Mouse (Mus musculus) gastrocnemius, postnatal 36 days (tissue): ENCODE data around the gene Sema4b. TPM values are rescaled to one million over a fixed set of nuclear protein-coding genes. Genes with fewer than 3 reads are reported as not detected.
A peak's percentile ranks its signal among the peaks of the same experiment; 100 is the strongest.

Source experiments
- DNase-seq, 2 experiments: peaks; one replicate each; pipeline ENCODE4 v3.0.0; 2022
- intact Hi-C: fragments of 180-260 bp; cut with DNase I; formaldehyde crosslinking; loops from one replicate; pipeline ENCODE4 v1.15.1; 2025
- total RNA-seq, 2 experiments: library from RNA; stranded (reverse); gene quantifications; 2 replicates each; pipeline ENCODE4 v1.2.3; 2021

Gene Sema4b
- total RNA-seq, 2 experiments from 2014 or later: 1.6 TPM

DNA sequence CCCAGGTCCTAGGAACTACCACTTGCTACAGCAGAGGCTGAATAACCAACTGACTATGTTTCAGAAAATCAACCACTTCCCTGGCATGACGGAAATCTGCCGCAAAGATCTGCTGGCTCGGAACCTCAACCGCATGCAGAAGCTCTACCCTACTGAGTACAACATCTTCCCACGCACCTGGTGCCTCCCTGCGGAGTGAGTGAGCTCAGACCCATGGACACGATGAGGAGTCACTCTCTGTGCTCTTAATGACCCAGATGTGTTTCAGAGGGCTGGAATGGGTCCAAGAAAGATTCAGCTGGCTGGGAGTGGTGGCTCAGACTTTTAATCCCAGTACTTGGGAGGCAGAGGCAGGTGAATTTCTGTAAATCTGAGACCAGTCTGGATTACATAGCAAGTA, 65.8 kb downstream of the Sema4b start:
- intact Hi-C loops: no loop called here
- DNase-seq: no peak

DNA sequence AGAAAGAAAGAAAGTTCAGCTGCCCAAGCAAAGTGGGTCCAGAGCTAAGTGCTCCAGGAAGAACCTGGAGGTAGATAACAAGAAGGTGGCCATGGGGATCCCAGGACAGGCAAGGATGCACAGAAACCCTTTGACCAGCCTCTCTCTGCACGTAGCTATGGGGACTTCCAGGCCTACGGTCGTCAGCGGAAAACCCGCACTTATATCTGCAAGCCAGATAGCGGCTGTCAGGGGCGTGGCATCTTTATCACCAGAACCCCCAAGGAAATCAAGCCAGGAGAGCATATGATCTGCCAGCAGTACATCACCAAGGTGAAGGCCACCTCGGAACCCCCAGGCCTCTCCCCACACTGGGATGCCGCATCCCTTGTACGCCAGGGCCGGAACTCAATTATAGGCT, 66.2 kb downstream of the Sema4b start:
- DNase-seq: no peak
- intact Hi-C loops: no loop called here

DNA sequence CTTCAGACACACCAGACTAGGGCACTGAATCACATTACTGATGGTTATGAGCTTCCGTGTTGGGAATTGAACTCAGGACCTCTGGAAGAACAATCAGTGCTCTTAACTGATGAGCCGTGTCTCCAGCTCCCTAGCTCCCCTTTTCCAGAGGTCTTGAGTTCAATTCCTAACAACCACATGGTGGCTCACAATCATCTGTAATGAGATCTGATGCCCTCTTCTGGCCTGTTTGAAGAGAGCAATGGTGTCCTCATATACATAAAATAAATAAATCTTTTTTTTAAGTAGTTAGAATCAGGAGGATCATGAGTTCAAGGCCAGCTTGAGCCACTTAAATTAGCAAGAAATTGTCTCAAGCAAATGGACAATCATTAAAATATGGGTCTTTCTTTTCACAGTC, 69.3 kb downstream of the Sema4b start:
- no peak for DNase-seq
- intact Hi-C loops: no loop called here

DNA sequence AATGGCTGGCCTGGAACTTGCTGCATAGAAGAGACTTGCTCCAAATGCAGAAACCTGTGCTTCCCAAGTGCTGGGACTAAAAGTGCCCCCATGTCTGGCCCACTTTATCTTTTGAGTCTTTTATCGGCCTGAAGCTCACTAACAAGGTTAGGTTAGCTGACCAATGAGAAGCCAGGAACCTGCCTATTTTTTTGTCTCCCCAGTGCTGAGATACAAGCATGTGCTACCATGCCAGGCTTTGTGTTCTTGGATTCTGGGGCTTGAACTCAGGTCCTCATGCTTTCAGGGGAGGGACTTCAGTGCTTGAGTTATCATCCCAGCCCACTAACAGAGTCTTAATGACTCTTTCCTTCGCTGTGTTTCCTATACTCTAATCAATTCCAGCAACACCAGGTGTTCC, 71.1 kb downstream of the Sema4b start:
- DNase-seq: no peak
- intact Hi-C loops: no loop called here

DNA sequence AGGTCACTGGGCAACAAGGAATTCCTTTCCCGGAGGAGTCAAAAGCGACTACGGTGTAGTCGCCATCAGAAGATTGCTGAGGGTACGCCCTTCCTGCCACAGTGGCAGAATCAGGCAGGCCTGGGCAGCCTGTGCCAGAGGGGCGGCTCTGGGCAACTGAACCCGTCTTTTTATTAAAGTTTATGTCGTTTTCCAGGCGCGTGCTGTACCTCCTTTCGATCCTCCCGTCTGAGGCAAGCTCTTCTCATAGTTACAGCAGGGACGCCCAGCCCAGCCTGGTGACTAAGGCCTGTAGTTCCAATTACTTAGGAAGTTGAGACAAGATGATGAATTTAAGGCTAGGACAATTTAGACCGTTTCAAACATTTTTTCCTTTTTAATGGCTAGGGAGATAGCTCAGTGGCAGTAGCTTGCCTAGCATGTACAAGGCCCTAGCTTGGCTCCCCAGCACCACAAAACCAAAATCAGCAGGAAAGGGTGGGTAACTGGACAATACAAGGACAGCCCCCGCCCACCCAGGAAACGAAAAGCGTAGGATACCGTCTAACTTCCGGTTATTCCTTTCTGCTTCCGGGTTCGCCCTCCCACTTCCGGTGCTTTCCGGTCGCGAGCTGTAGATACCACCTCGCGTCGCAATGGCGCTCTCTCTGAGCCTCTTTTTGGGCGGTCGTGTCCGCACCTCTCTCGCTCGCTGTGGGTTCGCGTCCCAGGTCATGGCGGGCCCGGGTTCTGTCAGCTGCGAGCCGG, 74.2 kb downstream of the Sema4b start, which contains the start of gene Ngrn:
Ngrn (plus strand) TSS at position 591 of the 747 bp plus-strand sequence.
- intact Hi-C loops: no loop called here
- peak; percentile 75 to 79 for DNase-seq

DNA sequence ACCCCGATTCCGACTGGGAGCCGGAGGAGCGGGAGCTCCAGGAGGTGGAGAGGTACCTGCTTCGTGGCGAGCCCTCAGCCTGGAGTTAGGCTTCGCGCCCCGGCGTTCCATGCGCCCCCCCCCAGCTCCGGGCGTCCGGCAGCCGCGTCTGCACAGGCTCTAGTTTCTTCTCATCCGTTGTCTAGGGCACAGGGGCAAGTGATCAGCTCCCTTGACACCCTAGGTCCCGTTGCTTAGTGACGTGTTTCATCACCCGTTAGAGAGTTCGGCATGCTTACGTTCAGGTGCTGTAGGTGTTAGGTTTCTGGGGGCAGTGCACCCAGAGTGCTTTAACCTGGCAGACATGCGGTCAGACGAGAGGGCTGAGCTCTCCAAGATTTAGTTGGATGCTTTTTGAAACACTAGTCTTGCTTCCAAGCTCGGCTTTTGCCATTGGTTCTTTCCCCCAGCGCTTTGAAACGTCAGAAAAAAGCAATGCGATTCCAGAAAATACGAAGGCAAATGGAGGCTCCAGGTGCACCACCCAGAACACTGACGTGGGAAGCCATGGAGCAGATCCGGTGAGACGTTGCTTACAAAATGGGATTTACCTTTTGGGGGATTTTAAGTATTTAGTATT, 74.8 kb downstream of the Sema4b start:
- intact Hi-C loops: no loop called here

DNA sequence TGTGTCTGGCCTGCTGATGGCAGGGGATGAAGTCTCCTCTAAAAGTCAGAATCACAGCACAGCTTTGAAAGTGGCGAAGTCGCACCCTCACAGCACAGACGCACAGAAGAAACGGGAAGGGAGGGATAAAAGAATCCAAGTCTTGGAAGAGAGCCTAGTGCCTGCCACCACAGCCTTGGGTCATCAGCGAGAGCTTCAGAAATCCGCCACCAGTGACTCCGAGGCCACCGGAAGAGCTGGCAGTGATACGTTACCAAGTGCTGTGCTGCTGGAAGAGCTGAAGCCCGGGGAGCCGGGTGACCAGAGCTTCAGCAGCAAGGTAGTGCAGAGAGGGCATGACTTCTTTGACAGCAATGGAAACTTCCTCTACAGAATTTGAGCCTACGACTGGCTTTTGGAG, 78.0 kb downstream of the Sema4b start:
- DNase-seq: no peak
- intact Hi-C loops: no loop called here

More for the DNA sequence above, 74.8 kb downstream of the Sema4b start:
- DNase-seq: no peak

DNA sequence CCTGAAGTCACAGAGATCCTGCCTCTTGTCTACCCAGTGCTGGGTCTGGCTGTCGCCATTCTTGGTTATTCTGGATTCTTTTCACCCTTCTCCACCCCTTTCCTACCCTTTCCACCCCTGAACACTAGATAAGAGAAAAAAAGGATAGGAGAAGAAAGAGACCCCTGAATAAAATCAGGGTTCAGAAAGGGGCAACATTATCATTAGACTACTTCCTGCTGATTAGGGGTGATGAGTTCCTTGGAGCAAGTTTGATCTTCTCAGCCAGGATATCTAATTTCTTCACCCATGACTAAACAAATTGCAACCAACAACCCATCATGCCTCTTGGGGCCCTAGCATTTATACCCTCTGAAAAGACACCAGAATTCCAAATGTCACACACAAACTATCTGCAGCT, 81.1 kb downstream of the Sema4b start:
- DNase-seq: no peak
- intact Hi-C loops: no loop called here

DNA sequence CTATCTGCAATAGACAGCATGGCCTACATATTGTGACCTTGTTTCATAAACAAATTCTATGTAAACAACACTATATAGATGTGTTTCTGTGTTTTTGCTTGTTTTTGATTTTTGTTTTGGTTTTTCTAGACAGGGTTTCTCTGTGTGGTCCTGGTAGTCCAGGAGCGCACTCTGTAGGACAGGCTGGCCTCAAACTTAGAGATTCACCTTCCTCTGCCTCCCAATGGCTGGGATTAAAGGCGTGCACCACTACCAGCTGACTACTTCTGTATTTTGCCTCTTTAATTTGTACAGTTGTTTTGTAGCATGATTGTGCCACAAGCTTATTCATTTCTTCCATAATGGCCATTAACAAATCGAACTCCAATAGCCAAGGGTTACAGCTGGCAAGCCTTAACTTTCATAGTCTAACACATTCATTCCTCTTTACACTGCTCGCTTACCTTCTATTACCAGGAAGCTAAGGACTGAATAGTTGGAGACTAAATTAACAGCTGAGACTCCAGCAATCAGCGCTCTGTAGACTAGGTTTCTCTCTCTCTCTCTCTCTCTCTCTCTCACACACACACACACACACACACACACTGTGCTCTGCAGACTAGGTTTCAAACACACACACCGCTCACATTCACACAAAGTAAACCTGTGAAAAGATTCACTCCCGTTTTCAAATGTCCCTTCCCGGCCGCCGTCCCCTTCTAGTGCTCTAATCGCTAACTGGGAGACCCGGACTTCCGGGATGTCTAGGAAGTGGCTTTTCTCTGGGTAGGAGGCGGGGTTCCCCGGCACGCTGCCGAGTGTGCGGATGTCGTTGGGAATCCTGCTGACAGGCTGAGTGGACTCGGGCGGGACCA, 82.5 kb downstream of the Sema4b start, which contains the start of gene Vps33b:
Vps33b (plus strand) TSS at position 753 of the 854 bp plus-strand sequence.
- intact Hi-C loops: no loop called here
- peak; percentile 92 to 94 for DNase-seq

DNA sequence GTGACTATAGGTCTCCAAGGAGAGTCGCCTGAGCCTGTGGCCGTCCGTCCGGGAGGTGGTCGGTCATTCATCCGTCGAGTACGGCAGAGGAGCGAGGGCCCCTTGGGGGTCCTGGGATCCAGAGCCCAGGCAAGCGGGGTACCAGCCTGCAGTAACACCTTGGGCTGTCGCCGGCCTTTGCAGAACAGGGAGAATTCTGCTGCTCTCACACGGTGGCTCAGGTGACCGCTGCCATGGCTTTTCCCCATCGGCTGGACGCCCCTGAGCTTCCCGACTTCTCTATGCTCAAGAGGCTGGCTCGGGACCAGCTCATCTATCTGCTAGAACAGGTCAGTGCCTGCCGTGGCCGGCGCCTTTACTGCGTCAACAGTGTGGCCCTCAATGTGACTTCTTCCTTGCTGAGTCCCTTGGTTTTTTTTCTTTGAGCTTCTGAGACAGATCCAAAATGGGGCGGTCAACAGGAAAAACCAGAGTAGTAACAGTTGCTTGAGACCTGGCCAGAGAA, 83.2 kb downstream of the Sema4b start:
- DNase-seq: no peak
- intact Hi-C loops: no loop called here

DNA sequence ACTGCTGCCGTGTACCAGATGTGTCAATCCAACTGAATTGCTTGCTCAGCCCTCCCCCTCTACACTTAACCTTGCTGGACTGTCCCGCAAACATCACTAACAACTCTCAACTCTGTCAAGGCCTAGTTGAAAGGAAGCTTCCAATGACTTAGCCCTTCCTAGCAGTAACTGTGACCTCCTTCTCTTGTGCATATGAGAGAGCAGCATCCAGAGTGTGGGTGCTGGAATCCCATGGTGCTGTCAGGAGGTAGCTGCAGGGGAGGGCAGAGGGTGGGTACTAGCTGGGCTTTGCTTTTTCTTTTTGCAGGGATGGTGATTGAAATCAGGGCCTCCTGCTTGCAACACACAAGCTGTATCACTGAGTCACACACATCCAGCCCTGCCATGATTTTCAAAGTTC, 86.8 kb downstream of the Sema4b start:
- intact Hi-C loops: no loop called here
- no peak for DNase-seq

Other genes starting within 250 kb of the Sema4b start
- 10 to 100 TPM; 24.2 to 26.5 TPM for gene Zfp710, start 162.0 kb upstream of the Sema4b start, total RNA-seq
- 100 to 1,000 TPM; 186 to 375 TPM for gene Idh2, start 71.4 kb upstream of the Sema4b start, total RNA-seq
- gene Cib1, start 46.0 kb downstream of the Sema4b start, total RNA-seq: 1 to 10 TPM; 4.9 to 8.2 TPM
- gene Gdpgp1, start 46.0 kb downstream of the Sema4b start, total RNA-seq: under 1 TPM; 0.69 to 0.79 TPM
- under 1 TPM; 0.17 to 0.33 TPM for gene Ttll13, start 59.5 kb downstream of the Sema4b start, total RNA-seq
- 10 to 100 TPM; 16.8 to 20.4 TPM for gene Ngrn, start 74.4 kb downstream of the Sema4b start, total RNA-seq
- 1 to 10 TPM; 2.9 to 3.4 TPM for gene Vps33b, start 82.8 kb downstream of the Sema4b start, total RNA-seq
- gene Prc1, start 107.6 kb downstream of the Sema4b start, total RNA-seq: 1 to 10 TPM; 1.2 to 1.3 TPM
- 1 to 10 TPM; 5.2 to 9.9 TPM for gene Rccd1, start 137.6 kb downstream of the Sema4b start, total RNA-seq
- 10 to 100 TPM in 1 of 2 experiments, 1 to 10 TPM in 1; 9.7 to 12.1 TPM for gene Unc45a, start 154.2 kb downstream of the Sema4b start, total RNA-seq
- 10 to 100 TPM; 17.6 to 21.1 TPM for gene Hddc3, start 156.3 kb downstream of the Sema4b start, total RNA-seq
- gene Man2a2, start 184.5 kb downstream of the Sema4b start, total RNA-seq: 100 to 1,000 TPM; 139 to 157 TPM
- 1 to 10 TPM; 3.5 to 5.2 TPM for gene Fes, start 201.1 kb downstream of the Sema4b start, total RNA-seq
- 10 to 100 TPM; 40.7 to 48.6 TPM for gene Furin, start 218.6 kb downstream of the Sema4b start, total RNA-seq